Mouse (Mus musculus): ENCODE measurements at regions not wholly inside any gene's neighbourhood (a gene's known extent, or its start where the extent isn't known, plus 50 kb on each side); places are given as distances from the start of the nearest gene placed in this dataset.
A peak's percentile ranks its signal among the peaks of the same experiment; 100 is the strongest.

DNA sequence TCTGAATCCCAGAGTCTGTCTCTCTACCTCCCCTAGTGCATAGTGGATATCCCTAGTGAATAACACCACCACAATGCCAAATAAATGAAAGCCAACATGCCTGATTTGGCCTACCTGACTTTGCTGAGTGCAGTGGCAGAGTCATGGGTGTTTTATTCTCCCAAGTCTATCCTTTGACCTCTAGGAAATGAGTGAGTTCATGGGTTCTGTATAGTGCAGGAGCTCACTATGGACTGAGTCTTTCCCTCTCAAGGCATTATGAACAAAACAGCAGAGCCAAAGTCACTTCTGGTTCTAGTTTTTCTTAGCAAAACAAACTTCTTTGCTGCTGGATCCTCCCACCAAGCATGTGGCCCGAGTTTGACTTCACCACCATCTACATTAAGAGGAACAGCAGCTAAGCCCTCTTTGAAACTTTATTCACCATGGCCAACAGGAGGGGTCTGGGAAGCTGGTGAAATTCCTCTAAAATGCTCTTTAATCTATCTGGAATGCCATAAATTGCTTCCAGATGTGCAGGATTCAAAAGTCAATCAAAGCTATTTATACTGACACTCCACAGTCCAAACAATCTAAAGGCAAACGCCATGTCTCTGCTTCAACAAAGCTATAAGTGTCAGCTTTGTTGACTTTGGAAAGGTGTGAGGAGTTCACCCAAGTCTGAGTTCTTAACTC, 145.9 kb upstream of the Rarb start:
- no peak for ATAC-seq (ENCODE audit: low FRiP score)
- H3K36me3 ChIP-seq, result no peaks in the 10 kb centered on the region
- 69% methylated on average over 2 of the region's 2 CpGs for WGBS
- no peaks in the 10 kb centered on the region for H3K9me3 ChIP-seq (replicated peaks)
- H3K27me3 ChIP-seq (replicated peaks), result 0 out of 2 replicates have a peak, but pooled peaks cover 2% of the 10 kb centered on the region
- H3K9ac ChIP-seq (replicated peaks), result no peak overlapping the region
- no peaks in the 10 kb centered on the region for H3K4me1 ChIP-seq
- no peak overlapping the region for H3K4me3 ChIP-seq (replicated peaks)
- no peak overlapping the region for H3K4me2 ChIP-seq
- H3K27ac ChIP-seq (replicated peaks), result no peak overlapping the region

DNA sequence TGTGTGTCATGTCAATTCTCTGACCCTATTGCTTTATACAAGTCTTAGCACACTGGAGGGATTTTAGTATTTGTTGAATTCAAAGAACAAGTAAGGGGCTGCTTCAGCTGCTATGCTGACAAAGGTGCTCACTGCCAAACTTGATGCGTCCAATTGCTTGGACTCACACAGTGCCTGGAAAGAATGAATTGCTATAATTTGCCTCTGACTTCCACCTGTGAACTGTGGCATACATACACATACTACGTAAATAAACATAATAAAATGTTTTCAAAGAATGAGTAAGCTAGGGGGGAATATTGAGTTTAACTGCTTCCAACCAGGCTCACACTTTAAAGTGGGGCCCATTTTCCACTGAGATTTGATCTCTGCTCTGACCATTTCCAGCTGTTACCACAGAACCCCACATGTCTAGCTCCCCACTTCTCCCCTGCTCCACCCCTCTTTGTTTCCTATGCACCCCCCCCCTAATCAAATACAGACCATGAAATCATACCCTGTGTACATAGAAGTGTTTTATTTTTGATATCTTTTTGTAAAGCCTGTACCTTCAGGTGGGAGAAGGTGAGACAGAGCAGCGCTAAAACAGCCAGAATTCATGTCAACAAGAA, 143.4 kb upstream of the Rarb start:
- ATAC-seq (ENCODE audit: low FRiP score), result no peak
- Histone ChIP-seq H3K4me3 (replicated peaks) (no peak overlapping the region), H3K27me3 (replicated peaks) (0 out of 2 replicates have a peak, but pooled peaks cover 2% of the 10 kb centered on the region), H3K9ac (replicated peaks) (no peak overlapping the region), H3K9me3 (replicated peaks) (no peaks in the 10 kb centered on the region), H3K4me1 (no peaks in the 10 kb centered on the region), H3K27ac (replicated peaks) (no peak overlapping the region), H3K4me2 (no peak overlapping the region), H3K36me3 (no peaks in the 10 kb centered on the region)
- WGBS, result 86% methylated on average over 3 of the region's 3 CpGs

DNA sequence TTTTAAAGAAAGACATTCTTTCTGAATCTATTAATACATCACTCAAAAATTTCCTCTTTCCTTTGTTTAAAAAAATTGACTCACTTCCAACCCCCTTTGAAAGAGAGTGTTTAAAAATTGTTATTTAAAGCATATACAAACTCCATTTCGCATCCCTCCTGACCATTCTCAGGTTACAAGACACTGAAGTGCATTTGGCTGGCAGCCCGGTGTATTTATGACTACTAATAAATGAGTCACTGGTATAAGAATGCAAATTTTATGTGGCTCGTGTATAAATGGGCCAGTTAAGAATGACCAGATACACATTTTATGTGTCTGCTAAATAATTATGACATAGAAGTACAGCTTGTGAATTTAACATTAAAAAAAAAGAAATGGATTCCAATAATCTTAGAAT, 138.8 kb upstream of the Rarb start:
- ATAC-seq (ENCODE audit: low FRiP score), result no peak
- Histone ChIP-seq H3K9ac (replicated peaks) (no peak overlapping the region), H3K4me2 (no peak overlapping the region), H3K27me3 (replicated peaks) (0 out of 2 replicates have a peak, but pooled peaks cover 2% of the 10 kb centered on the region), H3K36me3 (no peaks in the 10 kb centered on the region), H3K4me3 (replicated peaks) (no peak overlapping the region), H3K9me3 (replicated peaks) (no peaks in the 10 kb centered on the region), H3K4me1 (peaks cover 14% of the 10 kb centered on the region), H3K27ac (replicated peaks) (no peak overlapping the region)
- WGBS, result 12% methylated on average over 3 of the region's 3 CpGs

DNA sequence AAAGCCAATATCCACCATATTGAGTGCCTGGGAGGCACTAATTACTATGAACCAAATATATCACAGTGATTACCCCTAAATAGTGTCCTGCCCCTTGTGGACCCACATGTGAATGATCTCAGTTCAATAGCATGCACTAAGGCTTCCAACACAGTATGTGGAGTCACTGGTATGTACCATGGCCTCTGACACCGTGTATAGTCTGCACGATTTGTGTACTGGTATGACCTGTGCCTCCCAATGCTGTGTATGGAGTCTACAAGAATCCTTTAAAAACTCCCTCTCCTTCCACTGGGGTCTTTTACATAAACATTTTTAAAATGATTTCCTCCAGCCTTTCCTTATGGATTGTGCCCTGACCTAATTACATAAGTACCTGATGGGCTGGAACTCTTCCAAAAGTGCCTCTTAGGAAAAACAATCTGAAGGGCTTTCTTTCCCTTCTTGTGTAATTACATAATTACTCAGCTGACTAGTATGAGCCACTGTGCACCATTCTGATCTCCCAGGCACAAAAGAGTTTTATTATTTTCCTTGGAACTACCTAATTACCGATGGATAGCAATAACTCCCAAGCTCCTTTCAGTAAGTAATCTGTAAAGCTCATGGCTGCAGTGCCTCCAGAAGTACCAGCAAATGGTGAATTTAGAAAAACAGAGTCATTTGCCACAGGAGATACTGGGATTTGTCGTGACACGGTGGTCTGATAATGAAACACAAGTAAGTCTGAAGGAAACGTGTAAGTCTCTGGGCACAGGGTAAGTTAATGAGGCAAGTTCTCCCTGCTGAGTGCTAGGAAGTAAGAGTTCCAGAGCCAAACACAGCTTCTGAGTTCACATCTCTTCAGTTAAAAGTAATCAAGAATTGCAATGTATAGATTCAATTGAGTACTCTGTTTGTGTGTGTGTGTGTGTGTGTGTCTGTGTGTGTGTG, 135.8 kb upstream of the Rarb start:
- Histone ChIP-seq H3K9ac (replicated peaks) (no peak overlapping the region), H3K27ac (replicated peaks) (peak overlapping the region; percentile 41; the same call in 1 of the 2 replicates), H3K9me3 (replicated peaks) (no peaks in the 10 kb centered on the region), H3K4me1 (peaks cover 14% of the 10 kb centered on the region), H3K36me3 (no peaks in the 10 kb centered on the region), H3K4me2 (no peak overlapping the region), H3K4me3 (replicated peaks) (no peak overlapping the region), H3K27me3 (replicated peaks) (no peaks in the 10 kb centered on the region)
- 38% methylated on average over 6 of the region's 6 CpGs for WGBS
- ATAC-seq (ENCODE audit: low FRiP score), result peak; percentile 73

DNA sequence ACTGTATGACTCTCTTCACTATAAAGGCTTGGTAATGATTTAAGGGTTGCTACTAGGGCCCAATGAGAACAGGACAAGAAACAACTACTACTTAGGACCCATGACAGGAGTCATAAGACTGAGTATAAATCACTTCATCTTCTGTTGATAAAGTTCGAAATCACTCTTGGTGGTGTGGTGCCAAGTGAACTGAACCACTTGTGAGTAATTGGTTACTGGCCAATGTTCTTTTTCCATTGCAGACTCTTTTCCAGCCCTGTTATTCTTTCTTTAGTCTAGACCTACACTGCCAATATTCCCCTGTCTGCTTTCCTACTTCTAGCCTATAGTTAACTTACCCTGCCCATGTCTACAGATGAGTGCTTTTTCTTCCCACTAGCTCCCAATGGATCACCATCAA, 129.8 kb upstream of the Rarb start:
- H3K9me3 ChIP-seq (replicated peaks), result no peaks in the 10 kb centered on the region
- H3K36me3 ChIP-seq, result no peaks in the 10 kb centered on the region
- no peak for ATAC-seq (ENCODE audit: low FRiP score)
- H3K4me3 ChIP-seq (replicated peaks), result no peak overlapping the region
- WGBS, result 82% methylated on average over 1 of the region's 1 CpGs
- H3K27me3 ChIP-seq (replicated peaks), result no peaks in the 10 kb centered on the region
- H3K4me2 ChIP-seq, result no peak overlapping the region
- H3K27ac ChIP-seq (replicated peaks), result no peak overlapping the region
- H3K4me1 ChIP-seq, result no peaks in the 10 kb centered on the region
- H3K9ac ChIP-seq (replicated peaks), result no peak overlapping the region

DNA sequence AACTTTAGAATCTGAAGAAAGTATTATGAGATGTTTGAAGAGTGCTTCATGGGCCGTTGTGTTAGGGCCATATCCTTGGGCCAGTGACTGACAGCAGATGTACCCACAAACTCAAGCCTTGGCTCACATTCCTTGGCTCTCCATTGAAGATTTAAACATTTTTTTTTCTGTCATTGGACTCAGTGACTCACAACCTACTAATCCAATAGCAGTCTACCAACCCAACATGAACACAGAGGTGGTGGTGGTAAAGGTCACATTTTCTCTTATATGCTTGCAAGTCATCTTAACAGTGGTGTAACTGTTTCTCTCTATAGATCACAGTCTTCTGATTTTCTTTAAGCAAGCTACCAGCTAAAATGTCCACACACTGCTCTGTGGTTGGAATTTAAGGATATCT, 125.5 kb upstream of the Rarb start:
- Histone ChIP-seq H3K9me3 (replicated peaks) (no peaks in the 10 kb centered on the region), H3K27me3 (replicated peaks) (no peaks in the 10 kb centered on the region), H3K4me3 (replicated peaks) (no peak overlapping the region), H3K4me2 (no peak overlapping the region), H3K36me3 (no peaks in the 10 kb centered on the region), H3K9ac (replicated peaks) (no peak overlapping the region), H3K27ac (replicated peaks) (no peak overlapping the region), H3K4me1 (no peaks in the 10 kb centered on the region)
- 91% methylated on average over 1 of the region's 1 CpGs for WGBS
- ATAC-seq (ENCODE audit: low FRiP score), result no peak

DNA sequence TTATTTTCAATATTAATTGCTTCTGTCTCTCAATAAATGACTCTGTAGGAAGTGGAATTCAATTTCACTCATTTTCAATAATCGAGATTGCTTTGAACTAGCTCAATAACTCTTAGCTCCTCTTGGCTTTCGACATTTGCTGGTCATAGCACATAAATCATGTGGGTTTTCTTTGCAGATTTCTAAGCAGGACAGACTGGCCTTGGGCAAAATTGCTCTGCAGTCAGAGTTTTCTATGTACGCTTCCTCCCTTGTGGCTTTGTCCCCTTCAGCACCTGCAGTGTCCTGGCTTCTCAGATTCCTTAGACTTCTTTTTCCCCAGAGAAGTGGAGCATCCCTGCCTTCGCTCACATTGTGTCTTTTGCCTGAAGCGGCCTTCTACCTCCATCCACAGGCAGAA, 124.6 kb upstream of the Rarb start:
- Histone ChIP-seq H3K27me3 (replicated peaks) (no peaks in the 10 kb centered on the region), H3K4me3 (replicated peaks) (no peak overlapping the region), H3K4me2 (no peak overlapping the region), H3K4me1 (no peaks in the 10 kb centered on the region), H3K9me3 (replicated peaks) (no peaks in the 10 kb centered on the region), H3K27ac (replicated peaks) (no peak overlapping the region), H3K36me3 (no peaks in the 10 kb centered on the region), H3K9ac (replicated peaks) (no peak overlapping the region)
- WGBS, result 42% methylated on average over 5 of the region's 5 CpGs
- no peak; the same call in 1 of the 2 replicates for ATAC-seq (ENCODE audit: low FRiP score)

DNA sequence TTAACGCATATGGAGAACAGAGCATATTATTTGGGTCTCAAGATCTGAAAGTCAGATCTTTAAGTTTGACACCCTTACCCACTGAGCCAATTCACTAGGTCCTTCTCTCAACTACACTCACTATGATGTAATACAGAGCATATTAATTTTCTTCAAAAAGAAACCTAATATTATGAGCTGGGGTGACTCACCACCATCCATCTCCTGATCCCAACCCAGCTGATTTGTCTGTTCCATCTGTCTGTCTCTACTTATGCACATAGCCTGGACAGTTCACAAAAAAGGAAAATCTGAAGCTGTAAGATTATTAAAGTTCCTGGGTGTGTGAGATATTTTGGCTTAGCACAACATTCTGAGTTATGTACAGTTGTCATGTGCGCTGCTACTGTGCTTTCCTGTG, 108.2 kb upstream of the Rarb start:
- H3K9me3 ChIP-seq (replicated peaks), result no peaks in the 10 kb centered on the region
- WGBS, result 97% methylated on average over 2 of the region's 2 CpGs
- H3K36me3 ChIP-seq, result no peaks in the 10 kb centered on the region
- no peaks in the 10 kb centered on the region for H3K4me1 ChIP-seq
- H3K4me3 ChIP-seq (replicated peaks), result no peak overlapping the region
- no peak overlapping the region for H3K9ac ChIP-seq (replicated peaks)
- ATAC-seq (ENCODE audit: low FRiP score), result no peak
- H3K27ac ChIP-seq (replicated peaks), result no peak overlapping the region
- H3K27me3 ChIP-seq (replicated peaks), result no peaks in the 10 kb centered on the region
- H3K4me2 ChIP-seq, result no peak overlapping the region

DNA sequence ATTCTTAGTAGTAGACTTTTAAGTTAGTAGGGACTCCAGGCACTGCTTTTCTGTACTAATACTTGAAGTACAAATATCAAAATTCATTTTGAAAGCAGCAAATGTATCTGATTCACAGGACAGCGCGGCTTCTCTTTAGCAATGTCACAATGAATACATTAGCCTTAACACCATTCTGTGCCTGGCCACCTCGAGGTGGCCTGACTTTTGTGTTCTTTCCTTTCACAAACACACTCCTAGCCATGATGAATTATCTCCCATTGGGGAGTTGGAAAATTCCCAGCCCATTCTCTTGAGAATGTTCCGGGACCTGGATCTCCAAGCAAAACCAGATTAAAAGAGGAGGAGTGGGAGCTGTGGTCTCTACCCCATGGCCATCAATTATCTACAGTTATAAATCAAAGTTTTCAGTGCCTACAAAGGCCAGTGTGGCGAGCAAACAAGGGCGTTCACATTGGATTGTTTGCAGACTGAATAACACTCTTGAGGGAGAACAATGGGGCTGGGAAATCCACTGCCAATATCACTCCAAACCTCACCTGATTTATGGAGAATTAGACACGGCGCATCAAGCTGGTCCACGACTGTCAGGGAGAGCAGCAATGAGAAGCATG, 82.7 kb upstream of the Rarb start:
- Histone ChIP-seq H3K27ac (replicated peaks) (no peak overlapping the region), H3K9me3 (replicated peaks) (no peaks in the 10 kb centered on the region), H3K4me1 (peaks cover 18% of the 10 kb centered on the region), H3K36me3 (no peaks in the 10 kb centered on the region), H3K27me3 (replicated peaks) (no peaks in the 10 kb centered on the region), H3K9ac (replicated peaks) (no peak overlapping the region), H3K4me3 (replicated peaks) (no peak overlapping the region), H3K4me2 (no peak overlapping the region)
- WGBS, result 16% methylated on average over 9 of the region's 9 CpGs
- ATAC-seq (ENCODE audit: low FRiP score), result no peak

DNA sequence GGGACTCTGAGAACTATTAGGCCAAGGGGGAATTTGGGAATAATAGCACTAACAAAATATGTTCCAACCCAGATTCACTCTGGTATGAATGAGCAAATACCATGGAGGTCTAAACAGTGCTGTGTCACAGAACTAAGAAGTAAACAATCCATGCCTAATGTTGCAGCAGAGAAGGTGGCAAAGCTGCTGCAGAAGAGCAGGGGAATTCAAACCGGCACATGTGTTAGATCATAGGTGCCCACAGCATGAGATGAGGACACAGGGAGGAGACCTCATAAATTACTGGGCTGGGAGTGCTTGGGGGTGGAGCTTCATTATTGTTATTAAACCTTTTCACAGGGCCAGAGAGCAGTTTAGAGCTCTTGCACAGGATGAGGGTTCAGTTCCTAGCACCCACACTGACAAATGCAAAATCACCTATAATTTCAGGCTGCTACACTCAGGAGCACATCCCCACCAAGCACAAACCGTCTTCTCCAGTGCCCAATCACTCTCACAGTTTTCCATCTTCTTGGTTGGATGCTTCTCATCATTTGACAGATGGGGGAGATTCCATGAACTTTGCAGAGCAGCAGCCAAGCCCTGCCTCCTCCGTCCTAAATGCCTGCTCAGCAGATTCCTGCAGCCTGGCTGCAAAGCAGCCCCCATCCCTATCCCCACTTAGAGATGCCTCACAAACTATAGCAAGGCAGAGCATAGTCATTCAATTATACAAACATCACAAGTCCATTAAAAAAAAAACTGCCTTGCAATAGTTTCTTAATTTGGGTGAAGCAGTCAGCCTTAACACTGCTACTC, 79.0 kb upstream of the Rarb start:
- H3K36me3 ChIP-seq, result no peaks in the 10 kb centered on the region
- no peaks in the 10 kb centered on the region for H3K9me3 ChIP-seq (replicated peaks)
- peak; percentile 77 for ATAC-seq (ENCODE audit: low FRiP score)
- H3K4me3 ChIP-seq (replicated peaks), result no peak overlapping the region
- peaks cover 18% of the 10 kb centered on the region for H3K4me1 ChIP-seq
- no peak overlapping the region for H3K9ac ChIP-seq (replicated peaks)
- H3K27ac ChIP-seq (replicated peaks), result peak overlapping the region; percentile 61
- H3K27me3 ChIP-seq (replicated peaks), result no peaks in the 10 kb centered on the region
- WGBS, result 11% methylated on average over 3 of the region's 3 CpGs
- no peak overlapping the region for H3K4me2 ChIP-seq

DNA sequence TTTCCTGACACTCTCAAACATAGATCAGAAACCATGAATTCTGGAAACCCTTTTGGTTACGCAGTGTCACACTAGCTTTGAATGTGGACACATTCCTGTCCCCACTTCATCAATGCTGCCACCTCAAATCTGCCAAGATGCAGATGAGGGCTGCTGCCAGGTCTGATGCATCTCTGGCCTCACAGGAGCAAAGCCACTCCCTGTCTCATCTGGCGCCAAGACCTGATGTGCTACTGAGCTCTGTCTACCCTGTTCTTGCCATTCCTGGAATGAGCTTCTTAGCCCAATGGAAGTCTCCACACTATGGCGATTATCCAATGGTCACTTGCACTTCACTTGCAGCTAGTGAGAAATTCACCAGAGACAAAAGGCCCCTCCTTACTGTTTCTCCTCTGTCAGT, 78.0 kb upstream of the Rarb start:
- Histone ChIP-seq H3K9ac (replicated peaks) (no peak overlapping the region), H3K4me1 (peaks cover 18% of the 10 kb centered on the region), H3K4me2 (no peak overlapping the region), H3K27me3 (replicated peaks) (no peaks in the 10 kb centered on the region), H3K27ac (replicated peaks) (no peak overlapping the region), H3K4me3 (replicated peaks) (no peak overlapping the region), H3K36me3 (no peaks in the 10 kb centered on the region), H3K9me3 (replicated peaks) (no peaks in the 10 kb centered on the region)
- no peak for ATAC-seq (ENCODE audit: low FRiP score)
- 70% methylated on average over 3 of the region's 3 CpGs for WGBS

All from neural tube, embryonic 15.5 days (tissue).